Mouse (Mus musculus) forebrain, postnatal 0 days (tissue): ENCODE measurements around the gene Fntb. TPM values are rescaled to one million over a fixed set of nuclear protein-coding genes. Genes with fewer than 3 reads are reported as not detected.

Experiments used
- ATAC-seq: fragments of 200-750 bp; cut with Nextera tagmentation; 2 replicates; pipeline ENCODE4 v1.8.0; 2017; ENCODE audit warnings: mild to moderate bottlenecking, moderate library complexity
- DNase-seq: peaks from one replicate; pipeline ENCODE4 v3.0.0-alpha.2; 2015
- H3K27ac ChIP-seq: fragments of 300-500 bp; sonication (generic); 2 replicates; pipeline ENCODE4 v1.5.1; 2014; ENCODE audit warnings: low read depth, mild to moderate bottlenecking, antibody characterized with exemption, low read length, moderate library complexity, mixed read lengths
- H3K27me3 ChIP-seq: fragments of 300-500 bp; sonication (generic); 2 replicates; pipeline ENCODE4 v1.6.1; 2014; ENCODE audit warnings: mild to moderate bottlenecking, low read length, mixed read lengths; ENCODE audit not compliant: insufficient read depth
- H3K36me3 ChIP-seq: fragments of 300-500 bp; sonication (generic); 2 replicates; pipeline ENCODE4 v1.6.1; 2014; ENCODE audit warnings: mild to moderate bottlenecking, moderate library complexity; ENCODE audit not compliant: insufficient read depth
- H3K4me1 ChIP-seq: fragments of 300-500 bp; sonication (generic); 2 replicates; pipeline ENCODE4 v1.6.1; 2014; ENCODE audit warnings: antibody characterized with exemption; ENCODE audit not compliant: insufficient read depth
- H3K4me2 ChIP-seq: fragments of 300-500 bp; sonication (generic); 2 replicates; pipeline ENCODE4 v1.6.1; 2014; ENCODE audit warnings: low read depth, mild to moderate bottlenecking, moderate library complexity
- H3K4me3 ChIP-seq: fragments of 300-500 bp; sonication (generic); 2 replicates; pipeline ENCODE4 v1.5.1; 2014; ENCODE audit warnings: low read depth, low read length, mixed read lengths
- H3K9ac ChIP-seq: fragments of 300-500 bp; sonication (generic); 2 replicates; pipeline ENCODE4 v1.6.1; 2014; ENCODE audit warnings: mild to moderate bottlenecking
- H3K9me3 ChIP-seq: fragments of 300-500 bp; sonication (generic); 2 replicates; pipeline ENCODE4 v1.6.1; 2016; ENCODE audit warnings: low read length
- CTCF ChIP-seq: sonication (generic); IDR thresholded peaks from 2 replicates; pipeline ENCODE4 v1.5.1; 2016; ENCODE audit warnings: antibody characterized with exemption, control low read depth, low read depth
- WGBS: fragments of 180-500 bp; shearing (Covaris S2); extraction: QIAGEN DNeasy Blood & Tissue Kit; methylation state at CpG from one replicate; pipeline ENCODE4 v1.1.7; 2014; 5-methylcytosine and 5-hydroxymethylcytosine counted together
- polyA plus RNA-seq: library from polyadenylated mRNA; unstranded; fragments of >200 nt; fragmentation: Nextera tagmentation; extraction: Ambion mirVana; gene quantifications from 2 replicates; pipeline ENCODE4 v1.2.1, GENCODE M21; 2015
- total RNA-seq: library from RNA; depleted of rRNA; stranded (reverse); fragments of >200 nt; gene quantifications from 2 replicates; pipeline ENCODE4 v1.2.3, GENCODE M21; 2014

The Fntb gene
- total and polyA plus RNA-seq, 2 experiments from 2014 or later: 32.3 to 42.3 TPM

- Histone ChIP-seq H3K4me3 (no peak overlapping the region), H3K9me3 (no peaks in the 10 kb centered on the region), H3K27me3 (no peaks in the 10 kb centered on the region), H3K36me3 (peaks cover 19% of the 10 kb centered on the region; the same call in 1 of the 2 replicates), H3K9ac (no peak overlapping the region), H3K27ac (no peak overlapping the region), H3K4me1 (no peaks in the 10 kb centered on the region), H3K4me2 (no peak overlapping the region)
- ATAC-seq: no peak
- no peak for DNase-seq
- 79% methylated on average over 6 of the region's 6 CpGs for WGBS
- TF ChIP-seq CTCF: no peak
Measured at GRCm38 (mm10) chr12:76920398-76920797, 155.0 kb downstream of the Fntb start.

- H3K4me3 ChIP-seq: no peak overlapping the region
- ATAC-seq (no peak), DNase-seq (no peak)
- no peak overlapping the region for H3K27ac ChIP-seq
- H3K9me3 ChIP-seq: no peaks in the 10 kb centered on the region
- 87% methylated on average over 8 of the region's 8 CpGs for WGBS
- no peak overlapping the region for H3K4me2 ChIP-seq
- H3K36me3 ChIP-seq: peaks cover 18% of the 10 kb centered on the region; the same call in 1 of the 2 replicates
- H3K9ac ChIP-seq: no peak overlapping the region
- no peaks in the 10 kb centered on the region for H3K27me3 ChIP-seq
- TF ChIP-seq CTCF: no peak
- no peaks in the 10 kb centered on the region for H3K4me1 ChIP-seq
Measured at GRCm38 (mm10) chr12:76920990-76921389, 155.6 kb downstream of the Fntb start.

DNA sequence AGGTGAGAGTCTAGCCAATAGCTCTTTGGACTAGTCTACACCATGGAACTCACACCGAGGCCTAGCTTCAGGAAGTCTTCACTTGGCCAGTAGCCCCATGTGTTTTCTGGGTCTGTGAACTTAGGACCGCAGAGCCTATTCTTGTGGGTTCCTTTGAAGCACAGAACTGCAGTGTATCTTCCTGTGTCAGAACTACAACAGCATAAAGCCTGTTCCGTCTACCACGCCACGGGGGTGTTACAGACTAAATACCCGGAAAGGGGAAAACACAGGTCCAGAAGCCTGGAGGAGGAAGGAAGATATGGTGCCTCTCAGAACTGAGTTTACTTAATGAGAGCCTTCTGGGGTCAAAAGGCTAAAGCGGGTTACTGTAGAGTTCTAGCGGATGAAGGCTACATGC lies 157.7 kb downstream of the Fntb start:
- no peaks in the 10 kb centered on the region for H3K9me3 ChIP-seq
- H3K36me3 ChIP-seq: peaks cover 11% of the 10 kb centered on the region; the same call in 1 of the 2 replicates
- no peak overlapping the region for H3K27ac ChIP-seq
- no peak overlapping the region for H3K4me2 ChIP-seq
- WGBS: 95% methylated on average over 8 of the region's 8 CpGs
- no peak for TF ChIP-seq CTCF
- no peak overlapping the region for H3K4me3 ChIP-seq
- ATAC-seq (no peak; the same call in 1 of the 2 replicates), DNase-seq (no peak)
- H3K9ac ChIP-seq: no peak overlapping the region
- no peaks in the 10 kb centered on the region for H3K4me1 ChIP-seq
- no peaks in the 10 kb centered on the region for H3K27me3 ChIP-seq

DNA sequence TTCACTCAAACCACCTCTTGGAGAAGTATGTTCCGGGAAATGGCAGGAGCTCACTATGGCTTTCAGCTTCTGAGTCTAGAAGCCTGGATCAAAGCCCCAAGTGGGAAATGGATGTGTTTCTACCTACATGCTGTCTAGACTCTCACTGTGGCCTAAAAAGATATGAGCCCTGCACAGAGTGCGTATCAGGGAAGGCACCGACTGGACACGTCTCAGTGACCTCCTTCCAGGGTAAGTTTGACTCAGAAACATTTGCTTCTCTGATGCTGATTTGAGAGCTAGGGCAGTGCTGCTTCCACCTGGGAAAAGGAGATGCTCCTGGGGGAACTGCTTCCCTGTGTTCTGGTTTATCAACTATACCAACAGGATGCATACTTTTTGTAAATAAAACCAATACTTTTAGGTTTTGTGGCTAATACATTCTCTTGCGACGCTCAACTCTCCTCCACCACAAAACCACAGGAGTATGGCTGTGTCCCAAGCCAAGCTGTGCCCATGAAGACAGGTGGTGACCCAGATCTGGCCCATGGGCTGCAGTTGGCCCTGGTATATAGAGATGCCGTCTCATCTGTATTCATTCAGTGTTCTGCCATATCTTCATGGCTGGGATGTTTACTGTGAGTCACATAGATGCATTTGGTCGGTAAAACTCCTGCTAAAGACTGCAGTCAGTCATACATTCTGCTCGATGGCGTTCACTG lies 159.7 kb downstream of the Fntb start:
- Histone ChIP-seq H3K9ac (no peak overlapping the region), H3K4me1 (no peaks in the 10 kb centered on the region), H3K27ac (no peak overlapping the region), H3K4me2 (no peak overlapping the region), H3K9me3 (no peaks in the 10 kb centered on the region), H3K4me3 (no peak overlapping the region), H3K36me3 (peaks cover 8% of the 10 kb centered on the region; the same call in 1 of the 2 replicates), H3K27me3 (no peaks in the 10 kb centered on the region)
- DNase-seq (no peak), ATAC-seq (no peak)
- WGBS: 91% methylated on average over 10 of the region's 10 CpGs
- TF ChIP-seq CTCF: no peak

- no peak overlapping the region for H3K9ac ChIP-seq
- TF ChIP-seq CTCF: no peak
- no peak overlapping the region for H3K27ac ChIP-seq
- H3K36me3 ChIP-seq: no peaks in the 10 kb centered on the region
- no peaks in the 10 kb centered on the region for H3K27me3 ChIP-seq
- no peak for DNase-seq
- no peak overlapping the region for H3K4me3 ChIP-seq
- 80% methylated on average over 10 of the region's 10 CpGs for WGBS
- no peak for ATAC-seq
- no peak overlapping the region for H3K4me2 ChIP-seq
- H3K9me3 ChIP-seq: no peaks in the 10 kb centered on the region
- H3K4me1 ChIP-seq: no peaks in the 10 kb centered on the region
Measured at GRCm38 (mm10) chr12:76926338-76926945, 161.1 kb downstream of the Fntb start.

DNA sequence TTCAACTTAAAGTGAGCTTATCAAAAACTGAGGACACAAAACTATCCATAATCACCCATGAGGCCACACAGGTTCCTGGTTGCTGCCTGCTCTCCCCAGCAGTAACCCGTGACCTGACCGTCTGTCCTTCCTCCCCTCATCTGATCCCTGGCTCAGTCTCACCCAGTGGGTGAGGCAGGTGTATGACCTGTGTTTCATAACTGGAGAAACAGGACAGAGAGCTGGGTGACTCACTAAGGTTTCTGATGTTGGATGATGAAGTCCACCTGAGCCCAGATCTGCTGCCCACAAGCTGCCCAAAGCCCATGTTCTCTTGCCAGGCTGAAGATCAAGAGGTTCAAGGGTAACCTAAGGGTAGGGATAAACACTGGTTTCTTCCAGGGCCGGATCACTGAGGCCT lies 161.6 kb downstream of the Fntb start:
- Histone ChIP-seq H3K36me3 (no peaks in the 10 kb centered on the region), H3K4me2 (no peak overlapping the region), H3K4me1 (no peaks in the 10 kb centered on the region), H3K27me3 (no peaks in the 10 kb centered on the region), H3K27ac (no peak overlapping the region), H3K9me3 (no peaks in the 10 kb centered on the region), H3K4me3 (no peak overlapping the region), H3K9ac (no peak overlapping the region)
- TF ChIP-seq CTCF: no peak
- DNase-seq (no peak), ATAC-seq (no peak)
- WGBS: 90% methylated on average over 3 of the region's 3 CpGs

- WGBS: 60% methylated on average over 10 of the region's 10 CpGs
- Histone ChIP-seq H3K9ac (no peak overlapping the region), H3K4me1 (no peaks in the 10 kb centered on the region), H3K9me3 (no peaks in the 10 kb centered on the region), H3K4me3 (no peak overlapping the region), H3K36me3 (no peaks in the 10 kb centered on the region), H3K27me3 (no peaks in the 10 kb centered on the region), H3K4me2 (no peak overlapping the region), H3K27ac (no peak overlapping the region)
- ATAC-seq (no peak), DNase-seq (no peak)
- no peak for TF ChIP-seq CTCF
Measured at GRCm38 (mm10) chr12:76927539-76927938, 162.2 kb downstream of the Fntb start.
